Mouse (Mus musculus) myocyte (in vitro differentiated cells): Measurements from ENCODE around the gene BC030499. TPM values are rescaled to one million over a fixed set of nuclear protein-coding genes. Genes with fewer than 3 reads are reported as not detected.
A peak's percentile ranks its signal among the peaks of the same experiment; 100 is the strongest.
"Not testable (repeated sequence)": the region's sequence is repeated elsewhere in the genome, so short reads cannot be mapped to it uniquely, and the experiment has no call there.

Experiments used
- H3K27me3 ChIP-seq: one replicate; pipeline ENCODE4 v1.6.1; 2011; ENCODE audit not compliant: control insufficient read depth, insufficient read depth, insufficient read length
- H3K36me3 ChIP-seq: one replicate; pipeline ENCODE4 v1.6.1; 2011; ENCODE audit not compliant: control insufficient read depth, insufficient read depth
- H3K4me2 ChIP-seq: one replicate; pipeline ENCODE4 v1.6.1; 2011; ENCODE audit warnings: low read depth, control low read depth
- H3K4me3 ChIP-seq: one replicate; pipeline ENCODE4 v1.5.1; 2011; ENCODE audit warnings: mild to moderate bottlenecking, control low read depth, moderate library complexity
- H3K79me2 ChIP-seq: one replicate; pipeline ENCODE4 v1.6.1; 2011; ENCODE audit not compliant: control insufficient read depth, insufficient read depth
- H3ac ChIP-seq: one replicate; pipeline ENCODE4 v1.6.1; 2011; ENCODE audit not compliant: control insufficient read depth, insufficient read length
- CEBPB ChIP-seq: IDR thresholded peaks from 2 replicates; pipeline ENCODE4 v1.6.1; 2011; ENCODE audit warnings: mild to moderate bottlenecking, moderate library complexity; ENCODE audit not compliant: poor library complexity, insufficient read depth, severe bottlenecking
- E2F4 ChIP-seq: IDR thresholded peaks from one replicate; pipeline ENCODE4 v1.6.1; 2011; ENCODE audit warnings: mild to moderate bottlenecking, control low read depth, moderate library complexity; ENCODE audit not compliant: insufficient read depth
- MAX ChIP-seq: IDR thresholded peaks from one replicate; pipeline ENCODE4 v1.6.1; 2011; ENCODE audit warnings: low read depth, mild to moderate bottlenecking, control low read depth
- MYOD1 ChIP-seq, 3 experiments: IDR thresholded peaks; one replicate each; pipeline ENCODE4 v1.6.1; 2011; ENCODE audit warnings: control low read depth in 2 of 3, low read depth in 2 of 3, mild to moderate bottlenecking in 2 of 3, moderate library complexity in 1 of 3; ENCODE audit not compliant: insufficient read length in 2 of 3, control insufficient read depth in 1 of 3
- MYOG ChIP-seq, 3 experiments: IDR thresholded peaks; one replicate each; pipeline ENCODE4 v1.6.1; 2011; ENCODE audit warnings: control low read depth in 2 of 3, low read depth in 2 of 3, mild to moderate bottlenecking in 2 of 3; ENCODE audit not compliant: insufficient read length in 2 of 3, control insufficient read depth in 1 of 3, insufficient read depth in 1 of 3
- POLR2A ChIP-seq: IDR thresholded peaks from one replicate; pipeline ENCODE4 v1.6.1; 2011; ENCODE audit warnings: low read depth, mild to moderate bottlenecking, control low read depth, moderate library complexity; ENCODE audit not compliant: insufficient read length
- POLR2AphosphoS2 ChIP-seq: IDR thresholded peaks from one replicate; pipeline ENCODE4 v1.6.1; 2011; ENCODE audit warnings: low read depth, control low read depth; ENCODE audit not compliant: insufficient read length
- REST ChIP-seq: IDR thresholded peaks from one replicate; pipeline ENCODE4 v1.6.1; 2011; ENCODE audit warnings: mild to moderate bottlenecking, control low read depth, moderate library complexity; ENCODE audit not compliant: insufficient read depth, insufficient read length
- SRF ChIP-seq: IDR thresholded peaks from one replicate; pipeline ENCODE4 v1.6.1; 2011; ENCODE audit warnings: low read depth; ENCODE audit not compliant: control insufficient read depth, insufficient read length
- TCF12 ChIP-seq: IDR thresholded peaks from one replicate; pipeline ENCODE4 v1.6.1; 2011; ENCODE audit warnings: mild to moderate bottlenecking, control low read depth; ENCODE audit not compliant: poor library complexity, insufficient read depth, severe bottlenecking
- TCF3 ChIP-seq: IDR thresholded peaks from one replicate; pipeline ENCODE4 v1.6.1; 2011; ENCODE audit warnings: low read depth, control low read depth; ENCODE audit not compliant: insufficient read length
- USF1 ChIP-seq: IDR thresholded peaks from one replicate; pipeline ENCODE4 v1.6.1; 2011; ENCODE audit warnings: low read depth, mild to moderate bottlenecking, control low read depth, moderate library complexity
- polyA plus RNA-seq: library from polyadenylated mRNA; unstranded; fragments of >200 nt; fragmentation: generic; extraction: Trizol; gene quantifications from one replicate; pipeline ENCODE4 v1.2.1, GENCODE M21; 2012; ENCODE audit warnings: missing spikeins

BC030499 gene
- polyA plus RNA-seq, 1 experiment: 0.20 TPM

GRCm38 (mm10) chr11:78262550-78262949 is 28.1 kb upstream of the BC030499 start:
- H3ac ChIP-seq: peak overlapping the region; percentile 30
- peak overlapping the region; percentile 91 for H3K4me3 ChIP-seq
- H3K27me3 ChIP-seq: no peaks in the 10 kb centered on the region
- peak overlapping the region; percentile 79 for H3K4me2 ChIP-seq
- peaks cover 15% of the 10 kb centered on the region for H3K79me2 ChIP-seq
- H3K36me3 ChIP-seq: peaks cover 35% of the 10 kb centered on the region
- TF ChIP-seq REST (no peak), MYOG (IDR thresholded peaks at IDR 0.05; ENCODE audit: control insufficient read depth in 1 of 3, insufficient read depth in 1 of 3, insufficient read length in 2 of 3, low read depth in 2 of 3) (no peak), POLR2AphosphoS2 (no peak), SRF (no peak), E2F4 (no peak), USF1 (no peak), MAX (no peak)

- Histone ChIP-seq H3K4me3 (no peak overlapping the region), H3K79me2 (peaks cover 15% of the 10 kb centered on the region)
Observed at GRCm38 (mm10) chr11:78265571-78265970, 25.1 kb upstream of the BC030499 start.

GRCm38 (mm10) chr11:78271986-78272385 is 18.7 kb upstream of the BC030499 start:
- no peaks in the 10 kb centered on the region for H3K27me3 ChIP-seq
- no peak overlapping the region for H3K4me3 ChIP-seq
- H3K79me2 ChIP-seq: no peaks in the 10 kb centered on the region
- peaks cover 72% of the 10 kb centered on the region for H3K36me3 ChIP-seq
- H3ac ChIP-seq: no peak overlapping the region
- TF ChIP-seq SRF: no peak
- TF ChIP-seq MYOD1 (IDR thresholded peaks at IDR 0.05; ENCODE audit: control insufficient read depth in 1 of 3, insufficient read length in 2 of 3, low read depth in 2 of 3): no peak
- no peak for TF ChIP-seq TCF3
- TF ChIP-seq MYOG (IDR thresholded peaks at IDR 0.05; ENCODE audit: control insufficient read depth in 1 of 3, insufficient read depth in 1 of 3, insufficient read length in 2 of 3, low read depth in 2 of 3): no peak
- H3K4me2 ChIP-seq: no peak overlapping the region

More at GRCm38 (mm10) chr11:78265571-78265970, 25.1 kb upstream of the BC030499 start:
- H3ac ChIP-seq: no peak overlapping the region
- no peaks in the 10 kb centered on the region for H3K27me3 ChIP-seq
- no peak for TF ChIP-seq SRF
- TF ChIP-seq CEBPB: no peak
- TF ChIP-seq MAX: no peak
- no peak for TF ChIP-seq TCF3
- TF ChIP-seq REST: no peak
- no peak for TF ChIP-seq POLR2AphosphoS2
- no peak for TF ChIP-seq USF1
- no peak for TF ChIP-seq E2F4
- no peak for TF ChIP-seq MYOD1 (IDR thresholded peaks at IDR 0.05; ENCODE audit: control insufficient read depth in 1 of 3, insufficient read length in 2 of 3, low read depth in 2 of 3)
- TF ChIP-seq TCF12: no peak
- no peak for TF ChIP-seq MYOG (IDR thresholded peaks at IDR 0.05; ENCODE audit: control insufficient read depth in 1 of 3, insufficient read depth in 1 of 3, insufficient read length in 2 of 3, low read depth in 2 of 3)
- no peak overlapping the region for H3K4me2 ChIP-seq
- H3K36me3 ChIP-seq: peaks cover 58% of the 10 kb centered on the region

- no peak overlapping the region for H3K4me2 ChIP-seq
- TF ChIP-seq USF1 (no peak), MYOD1 (IDR thresholded peaks at IDR 0.05; ENCODE audit: control insufficient read depth in 1 of 3, insufficient read length in 2 of 3, low read depth in 2 of 3) (no peak), MAX (no peak), CEBPB (no peak), E2F4 (no peak), POLR2A (no peak), REST (no peak), MYOG (IDR thresholded peaks at IDR 0.05; ENCODE audit: control insufficient read depth in 1 of 3, insufficient read depth in 1 of 3, insufficient read length in 2 of 3, low read depth in 2 of 3) (no peak), TCF12 (no peak), POLR2AphosphoS2 (no peak), SRF (no peak)
Observed at GRCm38 (mm10) chr11:78275596-78275995, 15.0 kb upstream of the BC030499 start.

GRCm38 (mm10) chr11:78276169-78276568 is 14.5 kb upstream of the BC030499 start:
- not testable (repeated sequence) for H3ac ChIP-seq, H3K4me3 ChIP-seq, H3K27me3 ChIP-seq, H3K79me2 ChIP-seq, H3K4me2 ChIP-seq
- H3K36me3 ChIP-seq: peaks cover 68% of the 10 kb centered on the region

More at GRCm38 (mm10) chr11:78275596-78275995, 15.0 kb upstream of the BC030499 start:
- Histone ChIP-seq H3K36me3 (peaks cover 68% of the 10 kb centered on the region), H3K79me2 (no peaks in the 10 kb centered on the region), H3ac (no peak overlapping the region), H3K4me3 (no peak overlapping the region), H3K27me3 (no peaks in the 10 kb centered on the region)

- Histone ChIP-seq H3K4me3 (no peak overlapping the region), H3K4me2 (no peak overlapping the region), H3K27me3 (no peaks in the 10 kb centered on the region), H3K79me2 (no peaks in the 10 kb centered on the region), H3ac (no peak overlapping the region), H3K36me3 (peaks cover 72% of the 10 kb centered on the region)
- TF ChIP-seq MYOG (IDR thresholded peaks at IDR 0.05; ENCODE audit: control insufficient read depth in 1 of 3, insufficient read depth in 1 of 3, insufficient read length in 2 of 3, low read depth in 2 of 3) (no peak), MAX (no peak), REST (no peak), TCF12 (no peak), POLR2A (no peak), CEBPB (no peak), TCF3 (no peak), SRF (no peak), POLR2AphosphoS2 (no peak)
Observed at GRCm38 (mm10) chr11:78278853-78279252, 11.8 kb upstream of the BC030499 start.
